Comparison of ENCODE assay signal across 15 mouse cellular contexts in genomic region chr9:26264867-26265725, GRCm38 (mm10).
DNase-seq lines count a peak whose midpoint lies in the region; TF ChIP-seq lines count a peak whose summit lies in the region.
"Had no signal": no experiment of that assay in that cellular context is flagged by ENCODE, and none has a peak within 500 bp of the region (broad histone marks: within the 10 kb centered on the region; RNA-seq: fewer than 3 reads in every experiment).

No protein-coding gene starts in this region.

- peak; percentile 62 for TF ChIP-seq CTCF in layer of hippocampus, adult 2 months (conservative IDR thresholded peaks at IDR 0.05)
- TF ChIP-seq CTCF in left cerebral cortex, adult 2 months (IDR thresholded peaks at IDR 0.05), result no peak

- peak; percentile 78 for DNase-seq in right cerebral cortex, adult 18-20 months
- DNase-seq in right cerebral cortex, postnatal 4 days, result no peak
- DNase-seq in layer of hippocampus, adult 2 months (ENCODE audit: low spot score in 2 of 2), result peak; percentile 69 to 86
- DNase-seq in left cerebral cortex, adult 2 months (ENCODE audit: extremely low spot score in 1 of 2, low spot score in 2 of 2), result peak; percentile 26 to 47
- DNase-seq in right cerebral cortex, postnatal 36 days (ENCODE audit: low spot score in 2 of 2), result peak; percentile 59 to 69
- DNase-seq in urinary bladder, adult 2 months (ENCODE audit: low spot score), result no peak
- no peak for DNase-seq in gastrocnemius, postnatal 4 days (ENCODE audit: low spot score in 2 of 2)
- no peak for DNase-seq in urinary bladder, postnatal 4 days (ENCODE audit: low spot score in 2 of 2)
- DNase-seq: adrenal gland, postnatal 25 days; cerebellum, adult 18-20 months; gastrocnemius, postnatal 36 days; kidney, adult 11 months had no signal

- H3K4me3 ChIP-seq in layer of hippocampus, adult 2 months, result no peak overlapping the region
- no peak overlapping the region for H3K4me3 ChIP-seq in left cerebral cortex, adult 2 months
- H3K4me3 ChIP-seq: hindbrain, embryonic 10.5 days; liver, embryonic 15.5 days had no signal

- intact Hi-C loops in left cerebral cortex, adult 2 months (cut with DNase I), result loop anchor here (1.0 to 10.0 kb wide), 4 partner anchors 340 to 480 kb away; no protein-coding TSS in a partner anchor

- peak overlapping the region; percentile 75 for H3K27ac ChIP-seq in layer of hippocampus, adult 2 months
- H3K27ac ChIP-seq in left cerebral cortex, adult 2 months, result peak overlapping the region; percentile 50; the same call in 1 of the 2 replicates
- H3K27ac ChIP-seq: hindbrain, embryonic 10.5 days; liver, embryonic 15.5 days; stomach, postnatal 0 days had no signal

Comparison
In these comparisons a context has a peak if more than half of its experiments do, and no peak if none do; other contexts are left out.
1. DNase-seq: peak in right cerebral cortex, adult 18-20 months (single experiment), layer of hippocampus, adult 2 months (2 of 2), left cerebral cortex, adult 2 months (2 of 2) and right cerebral cortex, postnatal 36 days (2 of 2); none in right cerebral cortex, postnatal 4 days (single experiment), urinary bladder, adult 2 months (single experiment), gastrocnemius, postnatal 4 days (0 of 2) and urinary bladder, postnatal 4 days (0 of 2).